Mouse (Mus musculus) gastrocnemius, postnatal 25 days (tissue): Measurements from ENCODE around the gene Hoxa4. TPM values are rescaled to one million over a fixed set of nuclear protein-coding genes. Genes with fewer than 3 reads are reported as not detected.
A peak's percentile ranks its signal among the peaks of the same experiment; 100 is the strongest.

Experiments used
- DNase-seq: peaks from one replicate; pipeline ENCODE4 v3.0.0; 2022
- total RNA-seq, 2 experiments: library from RNA; stranded (reverse); gene quantifications; 1 replicate in 1 of 2; 2 replicates in 1 of 2; pipeline ENCODE4 v1.2.3; 2021

The Hoxa4 gene
- total RNA-seq, 2 experiments from 2014 or later: 2.3 to 2.8 TPM

- peak; percentile 51 for DNase-seq
Measured at GRCm38 (mm10) chr6:52229558-52230416, 38.2 kb upstream of the Hoxa4 start.

- DNase-seq: no peak
Measured at GRCm38 (mm10) chr6:52228475-52229465, 37.2 kb upstream of the Hoxa4 start.

- DNase-seq: no peak
Measured at GRCm38 (mm10) chr6:52227470-52228222, 36.1 kb upstream of the Hoxa4 start.

GRCm38 (mm10) chr6:52226569-52227257 lies 35.2 kb upstream of the Hoxa4 start:
- DNase-seq: no peak

- DNase-seq: peak; percentile 85
Measured at GRCm38 (mm10) chr6:52225612-52226568, 34.3 kb upstream of the Hoxa4 start.

GRCm38 (mm10) chr6:52224895-52225611 lies 33.5 kb upstream of the Hoxa4 start:
- peak; percentile 6 for DNase-seq

GRCm38 (mm10) chr6:52223939-52224760 lies 32.6 kb upstream of the Hoxa4 start:
- DNase-seq: peak; percentile 8

GRCm38 (mm10) chr6:52222729-52223128 lies 31.2 kb upstream of the Hoxa4 start:
- peak; percentile 11 for DNase-seq

GRCm38 (mm10) chr6:52221993-52222685 lies 30.6 kb upstream of the Hoxa4 start:
- DNase-seq: no peak

- peak; percentile 88 for DNase-seq
Measured at GRCm38 (mm10) chr6:52221337-52221992, 29.9 kb upstream of the Hoxa4 start, which contains the start of gene Hoxa7. Gene Hoxa7 (minus strand): TSS chr6:52221854.

- DNase-seq: no peak
Measured at GRCm38 (mm10) chr6:52220865-52221310, 29.3 kb upstream of the Hoxa4 start.

GRCm38 (mm10) chr6:52220003-52220864 lies 28.7 kb upstream of the Hoxa4 start:
- DNase-seq: no peak

GRCm38 (mm10) chr6:52219234-52219942 lies 27.8 kb upstream of the Hoxa4 start:
- DNase-seq: no peak

- no peak for DNase-seq
Measured at GRCm38 (mm10) chr6:52218643-52219215, 27.2 kb upstream of the Hoxa4 start.
